Mouse (Mus musculus): ENCODE results near the gene Ngfr. TPM values are rescaled to one million over a fixed set of nuclear protein-coding genes. Genes with fewer than 3 reads are reported as not detected.
A peak's percentile ranks its signal among the peaks of the same experiment; 100 is the strongest.

The Ngfr gene
- polyA plus RNA-seq, 1 experiment from 2014 or later: 17.2 TPM

- peaks cover 42% of the 10 kb centered on the region for H3K27me3 ChIP-seq
- ATAC-seq: no peak
- H3K4me1 ChIP-seq (replicated peaks): peaks cover 12% of the 10 kb centered on the region
- H3K9me3 ChIP-seq: no peaks in the 10 kb centered on the region
- whole genome bisulfite sequencing: 69% methylated on average over 13 of the region's 13 CpGs
- no peaks in the 10 kb centered on the region for H3K36me3 ChIP-seq
- no peak overlapping the region for H3K27ac ChIP-seq
- no peak overlapping the region for H3K4me3 ChIP-seq (replicated peaks)
- H3K9ac ChIP-seq (replicated peaks): no peak overlapping the region
- H3K4me2 ChIP-seq (replicated peaks): no peak overlapping the region
Measured at GRCm38 (mm10) chr11:95575791-95576190, 11.7 kb downstream of the Ngfr start.

GRCm38 (mm10) chr11:95574786-95575334 is 12.7 kb downstream of the Ngfr start:
- Histone ChIP-seq H3K27me3 (peaks cover 33% of the 10 kb centered on the region), H3K4me3 (replicated peaks) (no peak overlapping the region), H3K9ac (replicated peaks) (no peak overlapping the region), H3K4me1 (replicated peaks) (peaks cover 12% of the 10 kb centered on the region), H3K27ac (no peak overlapping the region), H3K9me3 (no peaks in the 10 kb centered on the region), H3K4me2 (replicated peaks) (no peak overlapping the region), H3K36me3 (no peaks in the 10 kb centered on the region)
- WGBS: 82% methylated on average over 6 of the region's 6 CpGs
- no peak for ATAC-seq

GRCm38 (mm10) chr11:95572227-95572626 is 15.3 kb downstream of the Ngfr start:
- no peak for ATAC-seq
- H3K4me3 ChIP-seq (replicated peaks): no peak overlapping the region
- H3K9me3 ChIP-seq: no peaks in the 10 kb centered on the region
- H3K9ac ChIP-seq (replicated peaks): no peak overlapping the region
- peaks cover 7% of the 10 kb centered on the region for H3K27me3 ChIP-seq
- H3K36me3 ChIP-seq: no peaks in the 10 kb centered on the region
- H3K4me1 ChIP-seq (replicated peaks): peaks cover 7% of the 10 kb centered on the region
- no peak overlapping the region for H3K27ac ChIP-seq
- no peak overlapping the region for H3K4me2 ChIP-seq (replicated peaks)
- WGBS: 72% methylated on average over 3 of the region's 3 CpGs

GRCm38 (mm10) chr11:95571755-95572154 is 15.8 kb downstream of the Ngfr start:
- Histone ChIP-seq H3K36me3 (no peaks in the 10 kb centered on the region), H3K9me3 (no peaks in the 10 kb centered on the region), H3K9ac (replicated peaks) (0 out of 2 replicates have a peak overlapping the region, but pooled peaks have one; percentile 33), H3K27ac (no peak overlapping the region), H3K4me3 (replicated peaks) (no peak overlapping the region), H3K4me1 (replicated peaks) (peaks cover 7% of the 10 kb centered on the region), H3K27me3 (peaks cover 6% of the 10 kb centered on the region; the same call in 1 of the 2 replicates), H3K4me2 (replicated peaks) (no peak overlapping the region)
- no peak for ATAC-seq
- 50% methylated on average over 9 of the region's 9 CpGs for WGBS

- no peak overlapping the region for H3K4me3 ChIP-seq (replicated peaks)
- no peak overlapping the region for H3K4me2 ChIP-seq (replicated peaks)
- H3K9ac ChIP-seq (replicated peaks): no peak overlapping the region
- H3K36me3 ChIP-seq: no peaks in the 10 kb centered on the region
- 68% methylated on average over 25 of the region's 25 CpGs for WGBS
- H3K27me3 ChIP-seq: no peaks in the 10 kb centered on the region
- peaks cover 7% of the 10 kb centered on the region for H3K4me1 ChIP-seq (replicated peaks)
- H3K9me3 ChIP-seq: no peaks in the 10 kb centered on the region
- ATAC-seq: 0 out of 2 replicates have a peak, but pooled peaks have one; percentile 27
- no peak overlapping the region for H3K27ac ChIP-seq
Measured at GRCm38 (mm10) chr11:95570827-95571619, 16.5 kb downstream of the Ngfr start.

GRCm38 (mm10) chr11:95569908-95570307 is 17.6 kb downstream of the Ngfr start:
- H3K27me3 ChIP-seq: no peaks in the 10 kb centered on the region
- H3K9ac ChIP-seq (replicated peaks): no peak overlapping the region
- peaks cover 7% of the 10 kb centered on the region for H3K4me1 ChIP-seq (replicated peaks)
- no peaks in the 10 kb centered on the region for H3K9me3 ChIP-seq
- no peaks in the 10 kb centered on the region for H3K36me3 ChIP-seq
- ATAC-seq: no peak
- H3K27ac ChIP-seq: no peak overlapping the region
- H3K4me3 ChIP-seq (replicated peaks): no peak overlapping the region
- WGBS: 84% methylated on average over 6 of the region's 6 CpGs
- H3K4me2 ChIP-seq (replicated peaks): no peak overlapping the region

- Histone ChIP-seq H3K4me1 (replicated peaks) (peaks cover 7% of the 10 kb centered on the region), H3K27ac (no peak overlapping the region), H3K9ac (replicated peaks) (no peak overlapping the region), H3K36me3 (no peaks in the 10 kb centered on the region), H3K9me3 (no peaks in the 10 kb centered on the region), H3K27me3 (no peaks in the 10 kb centered on the region), H3K4me2 (replicated peaks) (no peak overlapping the region), H3K4me3 (replicated peaks) (no peak overlapping the region)
- WGBS: 75% methylated on average over 8 of the region's 8 CpGs
- ATAC-seq: no peak
Measured at GRCm38 (mm10) chr11:95567936-95568715, 19.4 kb downstream of the Ngfr start.

- Histone ChIP-seq H3K27ac (no peak overlapping the region), H3K27me3 (no peaks in the 10 kb centered on the region), H3K36me3 (no peaks in the 10 kb centered on the region), H3K4me3 (replicated peaks) (no peak overlapping the region), H3K4me1 (replicated peaks) (peaks cover 7% of the 10 kb centered on the region), H3K9ac (replicated peaks) (no peak overlapping the region), H3K9me3 (no peaks in the 10 kb centered on the region), H3K4me2 (replicated peaks) (no peak overlapping the region)
- 69% methylated on average over 6 of the region's 6 CpGs for WGBS
- no peak for ATAC-seq
Measured at GRCm38 (mm10) chr11:95567366-95567765, 20.2 kb downstream of the Ngfr start.

GRCm38 (mm10) chr11:95565327-95565726 is 22.2 kb downstream of the Ngfr start:
- H3K27me3 ChIP-seq: no peaks in the 10 kb centered on the region
- no peaks in the 10 kb centered on the region for H3K9me3 ChIP-seq
- H3K4me2 ChIP-seq (replicated peaks): no peak overlapping the region
- no peaks in the 10 kb centered on the region for H3K4me1 ChIP-seq (replicated peaks)
- ATAC-seq: no peak
- H3K4me3 ChIP-seq (replicated peaks): no peak overlapping the region
- 85% methylated on average over 10 of the region's 10 CpGs for WGBS
- H3K27ac ChIP-seq: no peak overlapping the region
- H3K9ac ChIP-seq (replicated peaks): no peak overlapping the region
- H3K36me3 ChIP-seq: no peaks in the 10 kb centered on the region

- H3K4me3 ChIP-seq (replicated peaks): no peak overlapping the region
- H3K27ac ChIP-seq: no peak overlapping the region
- H3K27me3 ChIP-seq: no peaks in the 10 kb centered on the region
- no peaks in the 10 kb centered on the region for H3K4me1 ChIP-seq (replicated peaks)
- H3K36me3 ChIP-seq: no peaks in the 10 kb centered on the region
- 99% methylated on average over 4 of the region's 5 CpGs for WGBS
- H3K4me2 ChIP-seq (replicated peaks): no peak overlapping the region
- no peak for ATAC-seq
- no peak overlapping the region for H3K9ac ChIP-seq (replicated peaks)
- no peaks in the 10 kb centered on the region for H3K9me3 ChIP-seq
Measured at GRCm38 (mm10) chr11:95563849-95564248, 23.7 kb downstream of the Ngfr start.

GRCm38 (mm10) chr11:95560773-95561172 is 26.8 kb downstream of the Ngfr start:
- H3K4me1 ChIP-seq (replicated peaks): no peaks in the 10 kb centered on the region
- 62% methylated on average over 3 of the region's 3 CpGs for WGBS
- H3K9me3 ChIP-seq: no peaks in the 10 kb centered on the region
- H3K36me3 ChIP-seq: no peaks in the 10 kb centered on the region
- H3K4me3 ChIP-seq (replicated peaks): no peak overlapping the region
- H3K27me3 ChIP-seq: no peaks in the 10 kb centered on the region
- H3K4me2 ChIP-seq (replicated peaks): no peak overlapping the region
- no peak overlapping the region for H3K9ac ChIP-seq (replicated peaks)
- ATAC-seq: no peak
- no peak overlapping the region for H3K27ac ChIP-seq

- no peaks in the 10 kb centered on the region for H3K4me1 ChIP-seq (replicated peaks)
- no peak for ATAC-seq
- H3K9me3 ChIP-seq: no peaks in the 10 kb centered on the region
- no peak overlapping the region for H3K4me3 ChIP-seq (replicated peaks)
- no peaks in the 10 kb centered on the region for H3K36me3 ChIP-seq
- whole genome bisulfite sequencing: 82% methylated on average over 2 of the region's 2 CpGs
- no peak overlapping the region for H3K9ac ChIP-seq (replicated peaks)
- H3K4me2 ChIP-seq (replicated peaks): no peak overlapping the region
- no peak overlapping the region for H3K27ac ChIP-seq
- H3K27me3 ChIP-seq: no peaks in the 10 kb centered on the region
Measured at GRCm38 (mm10) chr11:95559761-95560160, 27.8 kb downstream of the Ngfr start.
